Mouse (Mus musculus): ENCODE data around the gene Radil. TPM values are rescaled to one million over a fixed set of nuclear protein-coding genes. Genes with fewer than 3 reads are reported as not detected.

Gene Radil
- total and polyA plus RNA-seq, 3 experiments, result not detected

- no peak overlapping the region for H3K9ac ChIP-seq (ENCODE audit: insufficient read depth, low read depth)
- in situ Hi-C loops (cut with MboI; ENCODE audit: low pct_ligation_motif_present, low pct_unique_long_range_greater_than_20kb, low sequenced_read_pairs) (loop anchor here (5.0 to 25.0 kb wide), 3 partner anchors 72 to 360 kb away; no protein-coding TSS in a partner anchor), dilution Hi-C loops (cut with MboI; ENCODE audit: extremely low pct_ligation_motif_present, extremely low pct_unique_long_range_greater_than_20kb, low sequenced_read_pairs) (no loop called here)
- H3K79me2 ChIP-seq (replicated peaks; ENCODE audit: control insufficient read depth, extremely low read depth, insufficient read depth, poor library complexity, severe bottlenecking), result no peaks in the 10 kb centered on the region
- H3K36me3 ChIP-seq (replicated peaks in 1 of 2; ENCODE audit: control insufficient read depth in 1 of 2, insufficient read depth in 1 of 2, low read length in 1 of 2), result no peaks in the 10 kb centered on the region
- DNase-seq (ENCODE audit: extremely low read depth), result peak; percentile 86
- no peak overlapping the region for H3K27ac ChIP-seq (ENCODE audit: insufficient read depth, low read depth)
- H3K9me3 ChIP-seq (replicated peaks; ENCODE audit: low read length), result no peaks in the 10 kb centered on the region
- peaks cover 0 to 12% of the 10 kb centered on the region in 2 experiments; a peak in 2 of 4 replicates for H3K4me1 ChIP-seq (ENCODE audit: control insufficient read depth in 1 of 2, insufficient read depth in 2 of 2)
- TF ChIP-seq UBTF (IDR thresholded peaks at IDR 0.05; ENCODE audit: low read depth, low read length) (no peak), ETS1 (conservative IDR thresholded peaks at IDR 0.05; ENCODE audit: low read depth, low read length) (no peak), SMC3 (IDR thresholded peaks at IDR 0.05; ENCODE audit: low read depth, low read length) (peak; percentile 76), MEF2A (IDR thresholded peaks at IDR 0.05; ENCODE audit: borderline replicate concordance, low read depth, low read length) (no peak), JUND (conservative IDR thresholded peaks at IDR 0.05; ENCODE audit: low read depth, low read length) (no peak), EP300 (IDR thresholded peaks at IDR 0.05; ENCODE audit: low read length) (no peak), CTCF (conservative IDR thresholded peaks at IDR 0.05 in 1 of 2, IDR thresholded peaks at IDR 0.05 in 1 of 2; ENCODE audit: low read depth in 2 of 2, low read length in 2 of 2) (peak; percentile 80 to 94), TBP (conservative IDR thresholded peaks at IDR 0.05; ENCODE audit: low read depth, low read length) (no peak), POLR2AphosphoS2 (IDR thresholded peaks at IDR 0.05; ENCODE audit: low read depth, low read length) (no peak), MAFK (IDR thresholded peaks at IDR 0.05; ENCODE audit: insufficient replicate concordance, low read length) (no peak), USF1 (IDR thresholded peaks at IDR 0.05; ENCODE audit: low read depth, low read length) (peak; percentile 15; the same call in 1 of the 2 replicates), PAX5 (IDR thresholded peaks at IDR 0.05; ENCODE audit: low read length) (no peak), SIN3A (IDR thresholded peaks at IDR 0.05; ENCODE audit: low read length) (no peak), RAD21 (IDR thresholded peaks at IDR 0.05; ENCODE audit: low read depth, low read length) (peak; percentile 83), MAX (IDR thresholded peaks at IDR 0.05; ENCODE audit: low read length) (peak; percentile 71), MYC (IDR thresholded peaks at IDR 0.05; ENCODE audit: low read depth, low read length) (0 out of 2 replicates have a peak, but pooled peaks have one; percentile 41)
- no peak overlapping the region for H3K4me3 ChIP-seq (replicated peaks in 1 of 3; ENCODE audit: low read depth in 2 of 3, low read length in 2 of 3, poor library complexity in 1 of 3)
- no peak overlapping the region for H3K4me2 ChIP-seq (ENCODE audit: insufficient read depth, low read depth, poor library complexity, severe bottlenecking)
- peaks cover 34% of the 10 kb centered on the region for H3K27me3 ChIP-seq (replicated peaks)
Observed at GRCm38 (mm10) chr5:142502414-142502813, 48.5 kb downstream of the Radil start.

DNA sequence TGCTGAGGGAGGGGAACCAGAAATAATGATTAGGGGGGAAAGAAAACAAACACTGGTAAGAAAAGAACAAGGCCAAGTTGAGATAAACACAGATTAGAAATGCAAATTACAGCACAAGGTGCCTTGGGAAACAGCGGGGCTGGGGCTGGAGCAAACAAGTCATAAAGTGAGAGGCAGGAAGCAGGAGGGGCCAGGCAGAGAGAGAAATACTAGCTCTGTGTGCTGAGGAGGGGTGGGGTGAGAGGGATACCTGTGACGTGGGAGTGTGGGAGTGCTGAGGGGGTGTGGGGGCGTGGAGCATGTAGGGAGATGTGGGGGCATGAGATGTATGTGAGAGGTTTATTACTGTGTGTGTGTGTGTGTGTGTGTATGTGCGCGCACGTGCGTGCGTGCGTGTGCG, 50.0 kb downstream of the Radil start:
- dilution Hi-C loops (cut with MboI; ENCODE audit: extremely low pct_ligation_motif_present, extremely low pct_unique_long_range_greater_than_20kb, low sequenced_read_pairs) (no loop called here), in situ Hi-C loops (cut with MboI; ENCODE audit: low pct_ligation_motif_present, low pct_unique_long_range_greater_than_20kb, low sequenced_read_pairs) (loop anchor here (5.0 to 25.0 kb wide), 3 partner anchors 74 to 361 kb away; no protein-coding TSS in a partner anchor)
- Histone ChIP-seq H3K27me3 (replicated peaks) (peaks cover 41% of the 10 kb centered on the region), H3K27ac (ENCODE audit: insufficient read depth, low read depth) (no peak overlapping the region), H3K4me2 (ENCODE audit: insufficient read depth, low read depth, poor library complexity, severe bottlenecking) (no peak overlapping the region), H3K36me3 (replicated peaks in 1 of 2; ENCODE audit: control insufficient read depth in 1 of 2, insufficient read depth in 1 of 2, low read length in 1 of 2) (no peaks in the 10 kb centered on the region), H3K9ac (ENCODE audit: insufficient read depth, low read depth) (no peak overlapping the region), H3K4me3 (replicated peaks in 1 of 3; ENCODE audit: low read depth in 2 of 3, low read length in 2 of 3, poor library complexity in 1 of 3) (no peak overlapping the region), H3K4me1 (ENCODE audit: control insufficient read depth in 1 of 2, insufficient read depth in 2 of 2) (peaks cover 0 to 12% of the 10 kb centered on the region in 2 experiments; a peak in 2 of 4 replicates), H3K79me2 (replicated peaks; ENCODE audit: control insufficient read depth, extremely low read depth, insufficient read depth, poor library complexity, severe bottlenecking) (no peaks in the 10 kb centered on the region), H3K9me3 (replicated peaks; ENCODE audit: low read length) (no peaks in the 10 kb centered on the region)
- TF ChIP-seq HCFC1 (IDR thresholded peaks at IDR 0.05; ENCODE audit: low read depth, low read length), result no peak
- no peak for TF ChIP-seq MAFK (IDR thresholded peaks at IDR 0.05; ENCODE audit: insufficient replicate concordance, low read length)
- DNase-seq (ENCODE audit: extremely low read depth), result no peak
